Mouse (Mus musculus): ENCODE results near the gene Gatad1. TPM values are rescaled to one million over a fixed set of nuclear protein-coding genes. Genes with fewer than 3 reads are reported as not detected.

Gatad1 gene
- polyA plus RNA-seq, 1 experiment from 2014 or later: 62.9 TPM

- H3K9me3 ChIP-seq (replicated peaks; ENCODE audit: control insufficient read depth, low read length, poor library complexity, severe bottlenecking): no peaks in the 10 kb centered on the region
- peaks cover 3% of the 10 kb centered on the region; the same call in 1 of the 2 replicates for H3K36me3 ChIP-seq (ENCODE audit: control insufficient read depth, insufficient read depth, low read length)
- H3K27me3 ChIP-seq (ENCODE audit: control insufficient read depth, insufficient read depth, low read depth, low read length): no peaks in the 10 kb centered on the region
- peak within 1 kb of the TSS; percentile 81 for H3K4me2 ChIP-seq (ENCODE audit: low read length)
- ATAC-seq: peak; percentile 99
- peak within 1 kb of the TSS; percentile 61 for H3K4me3 ChIP-seq (ENCODE audit: low read depth, low read length)
- H3K27ac ChIP-seq (ENCODE audit: low read length): peak within 1 kb of the TSS; percentile 88
- under 1% methylated on average over 49 of the region's 50 CpGs for WGBS
- peak within 1 kb of the TSS; percentile 79 for H3K9ac ChIP-seq (ENCODE audit: low read depth, low read length)
- H3K4me1 ChIP-seq (ENCODE audit: control insufficient read depth, insufficient read depth, low read length): peaks cover 16% of the 10 kb centered on the region
These were observed 61.1 kb downstream of the Gatad1 start, which contains the start of gene Pex1 for GRCm38 (mm10) chr5:3595693-3596398. Gene Pex1 (plus strand): TSS chr5:3596066.

Small RNAs within 50 kb of the gene (microRNA-seq; reads per million reads assigned to microRNA genes)
- gene Gm22926: not detected
- not detected for gene Gm26238

Other genes starting within 250 kb of the Gatad1 start
- 23.0 and 25.2 TPM in 2 replicates for gene Fam133b, start 113.4 kb downstream of the Gatad1 start, polyA plus RNA-seq (2015; fragmentation: Nextera tagmentation; extraction: Ambion mirVana)
- 2.2 and 2.4 TPM in 2 replicates for gene 1700109H08Rik, start 85.6 kb downstream of the Gatad1 start, polyA plus RNA-seq (2015; fragmentation: Nextera tagmentation; extraction: Ambion mirVana)
- 26.2 TPM in 2 replicates for gene Pex1, start 61.1 kb downstream of the Gatad1 start, polyA plus RNA-seq (2015; fragmentation: Nextera tagmentation; extraction: Ambion mirVana)
- 16.5 and 17.8 TPM in 2 replicates for gene Rbm48, start 60.6 kb downstream of the Gatad1 start, polyA plus RNA-seq (2015; fragmentation: Nextera tagmentation; extraction: Ambion mirVana)
- gene Tmbim7, start 6.0 kb downstream of the Gatad1 start, polyA plus RNA-seq (2015; fragmentation: Nextera tagmentation; extraction: Ambion mirVana): not detected in 2 replicates
- 16.0 and 18.0 TPM in 2 replicates for gene Ankib1, start 145.7 kb upstream of the Gatad1 start, polyA plus RNA-seq (2015; fragmentation: Nextera tagmentation; extraction: Ambion mirVana)
- gene Krit1, start 146.0 kb upstream of the Gatad1 start, polyA plus RNA-seq (2015; fragmentation: Nextera tagmentation; extraction: Ambion mirVana): 56.6 and 59.8 TPM in 2 replicates
- 0.16 and 0.18 TPM in 2 replicates for gene Lrrd1, start 188.0 kb upstream of the Gatad1 start, polyA plus RNA-seq (2015; fragmentation: Nextera tagmentation; extraction: Ambion mirVana)
- 6.1 and 6.8 TPM in 2 replicates for gene Mterf1a, start 236.7 kb upstream of the Gatad1 start, polyA plus RNA-seq (2015; fragmentation: Nextera tagmentation; extraction: Ambion mirVana)

Measured in midbrain, embryonic 16.5 days (tissue).